Mouse (Mus musculus) heart, adult 18-20 months (tissue): Measurements from ENCODE around the gene Tex19.2. TPM values are rescaled to one million over a fixed set of nuclear protein-coding genes. Genes with fewer than 3 reads are reported as not detected.
"Not testable (repeated sequence)": the region's sequence is repeated elsewhere in the genome, so short reads cannot be mapped to it uniquely, and the experiment has no call there.

Experiments
- DNase-seq, 2 experiments: peaks; one replicate each; pipeline ENCODE4 v3.0.0; 2021 to 2022; ENCODE audit warnings: mixed read lengths in 1 of 2
- total RNA-seq, 2 experiments: library from RNA; stranded (reverse); gene quantifications; 2 replicates each; pipeline ENCODE4 v1.2.3; 2021

Gene Tex19.2
- total RNA-seq, 2 experiments from 2014 or later = not detected

GRCm38 (mm10) chr11:121111051-121111450 lies 7.4 kb downstream of the Tex19.2 start:
- no peak for DNase-seq

GRCm38 (mm10) chr11:121109986-121110385 lies 8.5 kb downstream of the Tex19.2 start:
- DNase-seq = peak; percentile 76 to 83

- peak; percentile 32 to 37 for DNase-seq
Observed at GRCm38 (mm10) chr11:121108061-121108460, 10.4 kb downstream of the Tex19.2 start.

GRCm38 (mm10) chr11:121107242-121107641 lies 11.2 kb downstream of the Tex19.2 start:
- DNase-seq = not testable (repeated sequence)

GRCm38 (mm10) chr11:121101124-121101805 lies 17.2 kb downstream of the Tex19.2 start:
- no peak for DNase-seq

- no peak for DNase-seq
Observed at GRCm38 (mm10) chr11:121100692-121101091, 17.8 kb downstream of the Tex19.2 start.

GRCm38 (mm10) chr11:121099762-121100161 lies 18.7 kb downstream of the Tex19.2 start:
- DNase-seq = no peak

- no peak for DNase-seq
Observed at GRCm38 (mm10) chr11:121092606-121093585, 25.6 kb downstream of the Tex19.2 start.

GRCm38 (mm10) chr11:121090943-121091342 lies 27.5 kb downstream of the Tex19.2 start:
- DNase-seq = no peak

- DNase-seq = no peak
Observed at GRCm38 (mm10) chr11:121089756-121090546, 28.5 kb downstream of the Tex19.2 start.

GRCm38 (mm10) chr11:121088997-121089396 lies 29.5 kb downstream of the Tex19.2 start:
- DNase-seq = no peak

- no peak for DNase-seq
Observed at GRCm38 (mm10) chr11:121086296-121086695, 32.2 kb downstream of the Tex19.2 start.

- no peak for DNase-seq
Observed at GRCm38 (mm10) chr11:121085181-121085580, 33.3 kb downstream of the Tex19.2 start.

- peak; percentile 52 to 58 for DNase-seq
Observed at GRCm38 (mm10) chr11:121082857-121083500, 35.5 kb downstream of the Tex19.2 start.

GRCm38 (mm10) chr11:121082250-121082649 lies 36.2 kb downstream of the Tex19.2 start:
- peak in 1 of 2 experiments; percentile 48 for DNase-seq

GRCm38 (mm10) chr11:121081120-121081519 lies 37.4 kb downstream of the Tex19.2 start, which contains the start of gene Sectm1a:
Sectm1a (minus strand) TSS chr11:121081220.
- no peak for DNase-seq

GRCm38 (mm10) chr11:121080330-121080729 lies 38.1 kb downstream of the Tex19.2 start:
- no peak for DNase-seq

GRCm38 (mm10) chr11:121075655-121076054 lies 42.8 kb downstream of the Tex19.2 start:
- no peak for DNase-seq

- DNase-seq = not testable (repeated sequence)
Observed at GRCm38 (mm10) chr11:121069662-121070061, 48.8 kb downstream of the Tex19.2 start.

- DNase-seq = no peak
Observed at GRCm38 (mm10) chr11:121067895-121068294, 50.6 kb downstream of the Tex19.2 start.
